Mouse (Mus musculus) ES-E14 (cell line): ENCODE measurements at regions not wholly inside any gene's neighbourhood (a gene's known extent, or its start where the extent isn't known, plus 50 kb on each side); places are given as distances from the start of the nearest gene placed in this dataset.

Source experiments
- DNase-seq: peaks from one replicate; pipeline ENCODE4 v3.0.0-alpha.2; 2013; ENCODE audit warnings: low read depth, low spot score
- H3K27ac ChIP-seq: 2 replicates; pipeline ENCODE4 v1.5.1; 2012; ENCODE audit warnings: low read depth, mild to moderate bottlenecking, low read length, moderate library complexity, mixed read lengths; ENCODE audit not compliant: poor library complexity, insufficient read depth, severe bottlenecking
- H3K36me3 ChIP-seq: 2 replicates; pipeline ENCODE4 v1.6.1; 2012; ENCODE audit warnings: mild to moderate bottlenecking, low read length, moderate library complexity, mixed read lengths; ENCODE audit not compliant: control insufficient read depth, poor library complexity, insufficient read depth, severe bottlenecking
- H3K4me1 ChIP-seq, 2 experiments: fragments of 150-350 bp in 1 of 2; sonication (generic) in 1 of 2; 2 replicates each; pipeline ENCODE4 v1.6.1; 2012; ENCODE audit warnings: low read length in 2 of 2, mild to moderate bottlenecking in 1 of 2, mixed read lengths in 1 of 2; ENCODE audit not compliant: control insufficient read depth in 2 of 2, insufficient read depth in 2 of 2, poor library complexity in 1 of 2
- H3K4me3 ChIP-seq, 2 experiments: fragments of 150-350 bp in 1 of 2; sonication (generic) in 1 of 2; 2 replicates each; pipeline ENCODE4 v1.5.1; 2012; ENCODE audit warnings: low read length in 2 of 2, low read depth in 1 of 2, mild to moderate bottlenecking in 1 of 2, mixed read lengths in 1 of 2; ENCODE audit not compliant: insufficient read depth in 1 of 2, poor library complexity in 1 of 2, severe bottlenecking in 1 of 2
- H3K9ac ChIP-seq: 2 replicates; pipeline ENCODE4 v1.6.1; 2012; ENCODE audit warnings: low read depth, mild to moderate bottlenecking, low read length, mixed read lengths; ENCODE audit not compliant: poor library complexity, insufficient read depth, severe bottlenecking
- H3K9me3 ChIP-seq: fragments of 150-350 bp; sonication (generic); 2 replicates; pipeline ENCODE4 v1.6.1; 2012; ENCODE audit warnings: low read depth, mild to moderate bottlenecking, low read length; ENCODE audit not compliant: control insufficient read depth, insufficient read depth
- CHD2 ChIP-seq: IDR thresholded peaks from 2 replicates; pipeline ENCODE4 v1.6.1; 2014; ENCODE audit warnings: mild to moderate bottlenecking, low read depth, low read length, inconsistent platforms
- HCFC1 ChIP-seq: IDR thresholded peaks from 2 replicates; pipeline ENCODE4 v1.6.1; 2012; ENCODE audit warnings: low read length, inconsistent platforms, borderline replicate concordance; ENCODE audit not compliant: insufficient read depth
- MAFK ChIP-seq: IDR thresholded peaks from 2 replicates; pipeline ENCODE4 v1.6.1; 2014; ENCODE audit warnings: mild to moderate bottlenecking, low read depth, low read length, inconsistent platforms; ENCODE audit not compliant: insufficient read depth
- ZC3H11A ChIP-seq: IDR thresholded peaks from 2 replicates; pipeline ENCODE4 v1.6.1; 2012; ENCODE audit warnings: low read depth, mild to moderate bottlenecking, inconsistent platforms, low read length, borderline replicate concordance
- ZNF384 ChIP-seq: IDR thresholded peaks from 2 replicates; pipeline ENCODE4 v1.6.1; 2012; ENCODE audit warnings: low read depth, low read length, inconsistent platforms
- in situ Hi-C, 2 experiments: fragments of 600-800 bp; cut with MboI; formaldehyde crosslinking; loops; one replicate each; pipeline ENCODE4 v1.15.1; 2025; ENCODE audit warnings: low sequenced_read_pairs in 2 of 2, inconsistent platforms in 1 of 2; ENCODE audit not compliant: unreplicated experiment in 2 of 2

DNA sequence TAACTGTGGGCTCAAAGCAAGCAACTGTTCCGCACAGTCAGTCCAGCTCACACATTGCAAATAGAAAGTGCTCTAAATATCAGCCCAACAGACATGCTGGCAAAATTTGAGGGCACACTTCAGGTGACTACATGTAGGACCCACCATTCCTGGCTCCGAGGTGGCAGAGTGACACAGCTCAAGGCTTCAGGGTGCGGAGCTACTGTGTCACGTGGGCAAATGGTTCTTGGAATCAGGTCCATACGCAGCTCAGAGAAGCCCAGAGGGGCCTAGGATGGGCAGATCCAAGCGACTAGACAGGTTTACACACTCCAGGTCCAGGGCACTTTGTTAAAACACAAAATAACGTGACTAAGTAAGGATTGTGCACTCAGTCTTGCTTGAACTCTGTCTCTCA is 226.2 kb upstream of the Pabpc6 start:
- DNase-seq = no peak
- Histone ChIP-seq H3K27ac (no peak overlapping the region), H3K9me3 (no peaks in the 10 kb centered on the region), H3K4me3 (no peak overlapping the region), H3K36me3 (no peaks in the 10 kb centered on the region), H3K9ac (no peak overlapping the region), H3K4me1 (peaks cover 5 to 6% of the 10 kb centered on the region in 2 experiments; a peak in 3 of 4 replicates)
- no peak for TF ChIP-seq CHD2
- TF ChIP-seq MAFK = no peak
- TF ChIP-seq ZC3H11A = no peak
- TF ChIP-seq HCFC1 = no peak
- no peak for TF ChIP-seq ZNF384
- in situ Hi-C loops = no loop called here

DNA sequence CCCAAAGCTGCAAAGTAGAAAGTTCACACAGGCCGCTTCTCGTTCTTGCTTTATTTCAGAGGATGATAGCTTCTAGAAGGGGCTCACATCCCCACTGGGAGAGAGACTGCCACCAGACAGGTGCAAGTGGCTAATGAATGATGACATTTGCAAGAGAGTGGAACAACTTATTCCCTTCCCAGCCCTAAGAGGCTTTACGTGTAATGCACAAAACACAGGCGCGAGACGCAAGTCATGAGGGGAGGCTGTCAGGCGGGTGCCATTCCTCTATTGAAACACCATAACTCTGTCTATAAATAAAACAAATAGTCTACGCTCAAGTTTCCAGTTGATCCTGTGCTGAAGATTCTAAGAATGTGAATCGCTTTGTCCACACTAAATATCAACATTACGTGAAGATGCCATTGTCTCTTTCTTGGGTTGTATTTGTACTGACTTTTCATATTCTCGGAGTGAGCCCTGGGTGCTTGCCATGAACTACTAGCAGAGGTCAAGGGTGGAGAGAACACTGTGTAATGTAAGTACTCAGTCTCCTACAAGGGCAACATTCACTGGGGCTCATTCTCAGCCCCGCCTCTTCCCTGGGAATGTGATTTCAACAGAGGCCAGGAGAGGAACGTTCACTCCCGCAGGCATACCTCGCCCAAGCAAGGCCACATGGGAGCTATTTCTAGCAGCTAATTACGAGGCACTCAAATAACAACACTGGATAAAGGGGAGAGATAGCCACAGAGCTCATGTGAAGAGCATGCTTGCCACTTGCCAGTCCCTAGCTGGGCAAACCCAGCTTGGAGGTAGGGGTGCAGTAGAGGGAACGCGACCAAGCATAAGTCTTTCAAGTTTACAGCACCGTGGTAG is 225.5 kb upstream of the Pabpc6 start:
- Histone ChIP-seq H3K4me3 (no peak overlapping the region), H3K36me3 (no peaks in the 10 kb centered on the region), H3K4me1 (peaks cover 5 to 6% of the 10 kb centered on the region in 2 experiments; a peak in 3 of 4 replicates), H3K9ac (no peak overlapping the region), H3K27ac (no peak overlapping the region), H3K9me3 (no peaks in the 10 kb centered on the region)
- DNase-seq = no peak
- in situ Hi-C loops = no loop called here
- TF ChIP-seq MAFK (no peak), CHD2 (no peak), HCFC1 (no peak), ZC3H11A (no peak), ZNF384 (no peak)

DNA sequence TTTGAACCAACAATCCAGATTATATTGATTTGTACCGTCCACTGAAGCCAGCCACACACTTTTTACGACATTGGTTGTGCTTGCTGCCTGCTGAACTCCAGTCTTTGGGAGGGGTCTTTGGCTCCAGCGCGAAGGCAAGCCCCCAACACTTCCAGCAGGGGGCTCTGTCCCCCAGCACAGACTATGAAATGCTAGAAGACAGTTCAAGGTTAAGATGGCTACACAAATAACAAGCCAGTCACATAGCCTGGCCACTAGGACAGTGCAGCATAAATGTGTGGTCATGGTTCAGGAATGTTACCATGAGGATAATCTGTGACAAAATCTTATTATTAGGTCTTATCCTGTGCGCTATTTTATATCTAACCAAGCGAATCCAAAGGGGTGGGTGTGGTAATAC is 224.4 kb upstream of the Pabpc6 start:
- no peak overlapping the region for H3K27ac ChIP-seq
- in situ Hi-C loops = no loop called here
- DNase-seq = no peak
- no peaks in the 10 kb centered on the region for H3K36me3 ChIP-seq
- TF ChIP-seq ZC3H11A = peak; percentile 68
- TF ChIP-seq ZNF384 = no peak
- peaks cover 5 to 6% of the 10 kb centered on the region in 2 experiments; a peak in 3 of 4 replicates for H3K4me1 ChIP-seq
- no peak overlapping the region for H3K9ac ChIP-seq
- H3K4me3 ChIP-seq = no peak overlapping the region
- no peaks in the 10 kb centered on the region for H3K9me3 ChIP-seq

DNA sequence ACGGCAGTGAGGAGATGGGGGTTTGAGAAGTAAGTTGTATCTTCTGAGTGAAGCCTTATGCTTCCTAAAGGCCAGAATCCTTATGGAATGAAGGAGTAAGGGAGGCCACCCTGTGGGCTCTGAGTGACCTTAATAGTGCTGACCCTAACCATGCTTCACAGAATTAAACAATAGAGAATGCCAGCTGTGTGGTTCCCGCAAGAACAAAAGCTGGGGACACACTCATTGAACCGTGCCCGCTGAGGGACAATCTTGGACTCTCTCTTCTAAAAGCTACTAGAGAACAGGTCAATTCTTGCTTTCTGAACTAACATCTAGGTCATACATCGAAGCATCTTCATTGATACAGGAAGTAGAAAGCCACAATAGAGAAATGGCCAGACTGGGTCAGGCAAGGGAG is 223.3 kb upstream of the Pabpc6 start:
- peaks cover 5 to 6% of the 10 kb centered on the region in 2 experiments; a peak in 3 of 4 replicates for H3K4me1 ChIP-seq
- in situ Hi-C loops = no loop called here

DNA sequence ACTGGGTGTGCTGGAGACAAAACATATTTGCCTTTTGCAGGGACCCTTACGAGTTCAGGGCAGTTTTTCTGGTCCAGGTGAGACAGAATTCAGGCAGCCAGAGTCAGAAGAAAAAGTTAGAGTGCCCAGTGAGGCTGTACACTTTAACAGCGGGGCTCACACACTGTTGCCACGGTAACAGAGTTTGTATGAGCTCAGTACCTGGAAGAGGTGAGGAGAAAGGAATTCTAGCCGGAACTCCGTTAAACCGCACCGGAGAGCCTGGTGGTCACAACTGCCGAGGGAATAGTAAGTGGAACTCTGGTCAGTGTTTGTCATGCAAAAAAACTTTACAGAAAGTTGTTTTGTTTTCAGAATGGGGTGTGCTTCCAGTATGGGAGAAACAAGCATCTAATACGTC is 222.6 kb upstream of the Pabpc6 start:
- no peak for DNase-seq
- Histone ChIP-seq H3K36me3 (no peaks in the 10 kb centered on the region), H3K27ac (no peak overlapping the region), H3K9me3 (no peaks in the 10 kb centered on the region), H3K4me1 (peaks cover 5 to 6% of the 10 kb centered on the region in 2 experiments; a peak in 3 of 4 replicates), H3K4me3 (no peak overlapping the region), H3K9ac (no peak overlapping the region)
- TF ChIP-seq ZC3H11A (no peak), HCFC1 (no peak), CHD2 (no peak), MAFK (no peak), ZNF384 (no peak)
- in situ Hi-C loops = no loop called here

More for the DNA sequence above, 223.3 kb upstream of the Pabpc6 start:
- H3K9ac ChIP-seq = no peak overlapping the region
- DNase-seq = no peak
- no peak for TF ChIP-seq ZNF384
- TF ChIP-seq CHD2 = no peak
- no peak for TF ChIP-seq MAFK
- TF ChIP-seq HCFC1 = no peak
- TF ChIP-seq ZC3H11A = no peak
- no peak overlapping the region for H3K4me3 ChIP-seq
- H3K36me3 ChIP-seq = no peaks in the 10 kb centered on the region
- no peak overlapping the region for H3K27ac ChIP-seq
- H3K9me3 ChIP-seq = no peaks in the 10 kb centered on the region
